Mouse (Mus musculus) forebrain, postnatal 0 days (tissue): Measurements from ENCODE around the gene Abcb11. TPM values are rescaled to one million over a fixed set of nuclear protein-coding genes. Genes with fewer than 3 reads are reported as not detected.

ENCODE experiments used
- ATAC-seq: fragments of 200-750 bp; cut with Nextera tagmentation; 2 replicates; pipeline ENCODE4 v1.8.0; 2017; ENCODE audit warnings: mild to moderate bottlenecking, moderate library complexity
- DNase-seq: peaks from one replicate; pipeline ENCODE4 v3.0.0-alpha.2; 2015
- H3K27ac ChIP-seq: fragments of 300-500 bp; sonication (generic); 2 replicates; pipeline ENCODE4 v1.5.1; 2014; ENCODE audit warnings: low read depth, mild to moderate bottlenecking, antibody characterized with exemption, low read length, moderate library complexity, mixed read lengths
- H3K27me3 ChIP-seq: fragments of 300-500 bp; sonication (generic); 2 replicates; pipeline ENCODE4 v1.6.1; 2014; ENCODE audit warnings: mild to moderate bottlenecking, low read length, mixed read lengths; ENCODE audit not compliant: insufficient read depth
- H3K36me3 ChIP-seq: fragments of 300-500 bp; sonication (generic); 2 replicates; pipeline ENCODE4 v1.6.1; 2014; ENCODE audit warnings: mild to moderate bottlenecking, moderate library complexity; ENCODE audit not compliant: insufficient read depth
- H3K4me1 ChIP-seq: fragments of 300-500 bp; sonication (generic); 2 replicates; pipeline ENCODE4 v1.6.1; 2014; ENCODE audit warnings: antibody characterized with exemption; ENCODE audit not compliant: insufficient read depth
- H3K4me2 ChIP-seq: fragments of 300-500 bp; sonication (generic); 2 replicates; pipeline ENCODE4 v1.6.1; 2014; ENCODE audit warnings: low read depth, mild to moderate bottlenecking, moderate library complexity
- H3K4me3 ChIP-seq: fragments of 300-500 bp; sonication (generic); 2 replicates; pipeline ENCODE4 v1.5.1; 2014; ENCODE audit warnings: low read depth, low read length, mixed read lengths
- H3K9ac ChIP-seq: fragments of 300-500 bp; sonication (generic); 2 replicates; pipeline ENCODE4 v1.6.1; 2014; ENCODE audit warnings: mild to moderate bottlenecking
- H3K9me3 ChIP-seq: fragments of 300-500 bp; sonication (generic); 2 replicates; pipeline ENCODE4 v1.6.1; 2016; ENCODE audit warnings: low read length
- CTCF ChIP-seq: sonication (generic); IDR thresholded peaks from 2 replicates; pipeline ENCODE4 v1.5.1; 2016; ENCODE audit warnings: antibody characterized with exemption, control low read depth, low read depth
- WGBS: fragments of 180-500 bp; shearing (Covaris S2); extraction: QIAGEN DNeasy Blood & Tissue Kit; methylation state at CpG from one replicate; pipeline ENCODE4 v1.1.7; 2014; 5-methylcytosine and 5-hydroxymethylcytosine counted together
- polyA plus RNA-seq: library from polyadenylated mRNA; unstranded; fragments of >200 nt; fragmentation: Nextera tagmentation; extraction: Ambion mirVana; gene quantifications from 2 replicates; pipeline ENCODE4 v1.2.1, GENCODE M21; 2015
- total RNA-seq: library from RNA; depleted of rRNA; stranded (reverse); fragments of >200 nt; gene quantifications from 2 replicates; pipeline ENCODE4 v1.2.3, GENCODE M21; 2014

Abcb11 gene
- total and polyA plus RNA-seq, 2 experiments from 2014 or later, result 0.05 to 0.10 TPM

DNA sequence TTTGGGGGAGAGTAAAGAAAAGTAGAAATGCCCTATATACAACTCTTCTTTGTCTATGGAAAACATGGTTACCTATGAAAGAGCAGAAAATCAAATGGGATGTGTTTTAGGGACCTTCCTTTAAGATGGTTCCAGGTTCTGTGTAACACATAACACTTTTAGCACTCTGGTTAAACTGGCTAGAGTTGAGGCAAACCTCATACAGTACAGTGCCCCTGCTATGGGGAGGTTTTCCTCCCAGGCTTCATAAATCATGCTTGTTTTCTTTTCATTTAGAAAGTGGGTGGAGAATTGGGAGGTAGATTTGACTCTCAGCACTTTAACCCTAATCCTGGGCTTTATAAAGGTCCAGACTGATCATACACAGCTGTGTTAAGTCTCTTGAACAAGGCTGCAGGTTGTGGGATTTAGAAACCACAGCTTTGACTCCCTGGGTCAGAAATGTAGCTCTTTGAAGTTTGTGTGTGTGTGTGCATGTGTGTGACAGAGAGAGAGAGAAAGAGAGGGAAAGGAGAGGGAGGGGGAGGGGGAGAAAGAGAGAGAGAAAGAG is 78.3 kb downstream of the Abcb11 start:
- ATAC-seq (no peak), DNase-seq (no peak)
- H3K4me2 ChIP-seq, result no peak overlapping the region
- no peak overlapping the region for H3K9ac ChIP-seq
- no peak overlapping the region for H3K4me3 ChIP-seq
- no peaks in the 10 kb centered on the region for H3K36me3 ChIP-seq
- no peaks in the 10 kb centered on the region for H3K4me1 ChIP-seq
- no peaks in the 10 kb centered on the region for H3K27me3 ChIP-seq
- no peak overlapping the region for H3K27ac ChIP-seq
- TF ChIP-seq CTCF, result no peak
- H3K9me3 ChIP-seq, result no peaks in the 10 kb centered on the region

DNA sequence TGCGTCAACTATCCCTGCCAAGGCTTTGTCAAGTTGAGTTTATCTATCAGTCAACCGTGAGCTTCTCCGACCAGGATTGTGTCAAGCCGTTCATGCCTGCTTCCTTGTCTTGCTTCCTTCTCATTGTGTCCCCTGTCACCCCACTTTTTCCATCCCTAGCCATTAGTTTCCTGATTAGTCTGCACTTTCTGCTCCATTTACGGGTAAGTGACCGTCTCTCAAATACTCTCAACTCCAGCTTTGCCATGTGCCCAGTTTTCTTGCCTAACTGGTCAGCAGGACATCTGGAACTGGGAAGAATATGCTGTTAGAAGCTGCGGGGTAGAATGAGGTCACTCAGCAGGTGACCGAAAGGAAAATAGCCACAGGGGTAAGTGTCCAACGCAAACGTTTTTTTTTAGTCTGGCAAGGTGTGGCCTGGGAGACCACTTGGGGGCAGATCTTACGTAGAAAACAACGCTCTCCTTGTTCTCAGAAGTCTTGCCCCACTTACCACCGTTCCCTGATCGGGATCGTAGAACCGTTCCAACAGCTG is 94.1 kb downstream of the Abcb11 start:
- Histone ChIP-seq H3K4me2 (no peak overlapping the region), H3K9me3 (no peaks in the 10 kb centered on the region), H3K27ac (no peak overlapping the region), H3K27me3 (no peaks in the 10 kb centered on the region), H3K4me3 (no peak overlapping the region), H3K4me1 (peaks cover 9% of the 10 kb centered on the region; the same call in 1 of the 2 replicates), H3K9ac (no peak overlapping the region), H3K36me3 (no peaks in the 10 kb centered on the region)
- WGBS, result 48% methylated on average over 16 of the region's 16 CpGs
- no peak for ATAC-seq
- no peak for TF ChIP-seq CTCF
- no peak for DNase-seq

DNA sequence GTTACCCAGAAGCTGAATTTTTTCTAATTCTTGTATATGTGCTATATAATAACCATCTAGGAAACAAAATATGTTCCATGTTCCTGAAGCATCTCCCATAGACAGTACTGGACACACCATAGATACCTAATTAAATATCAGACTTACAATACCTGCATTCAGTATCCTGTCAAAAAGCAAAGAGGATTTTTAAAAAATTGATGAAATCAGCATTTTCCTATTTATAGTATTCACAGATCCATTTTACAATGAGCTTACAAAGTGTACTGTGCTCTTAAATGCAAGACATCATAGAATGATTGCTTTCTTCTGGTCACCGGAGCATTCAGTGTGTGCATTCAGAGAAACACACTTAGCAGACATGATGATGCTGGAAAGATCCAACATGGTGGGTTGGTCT is 95.3 kb downstream of the Abcb11 start:
- no peaks in the 10 kb centered on the region for H3K36me3 ChIP-seq
- no peak overlapping the region for H3K9ac ChIP-seq
- no peaks in the 10 kb centered on the region for H3K27me3 ChIP-seq
- no peak overlapping the region for H3K27ac ChIP-seq
- no peaks in the 10 kb centered on the region for H3K9me3 ChIP-seq
- no peak overlapping the region for H3K4me2 ChIP-seq
- DNase-seq (no peak), ATAC-seq (no peak)
- no peak overlapping the region for H3K4me3 ChIP-seq
- no peak for TF ChIP-seq CTCF
- 91% methylated on average over 1 of the region's 1 CpGs for WGBS
- peaks cover 9% of the 10 kb centered on the region; the same call in 1 of the 2 replicates for H3K4me1 ChIP-seq

DNA sequence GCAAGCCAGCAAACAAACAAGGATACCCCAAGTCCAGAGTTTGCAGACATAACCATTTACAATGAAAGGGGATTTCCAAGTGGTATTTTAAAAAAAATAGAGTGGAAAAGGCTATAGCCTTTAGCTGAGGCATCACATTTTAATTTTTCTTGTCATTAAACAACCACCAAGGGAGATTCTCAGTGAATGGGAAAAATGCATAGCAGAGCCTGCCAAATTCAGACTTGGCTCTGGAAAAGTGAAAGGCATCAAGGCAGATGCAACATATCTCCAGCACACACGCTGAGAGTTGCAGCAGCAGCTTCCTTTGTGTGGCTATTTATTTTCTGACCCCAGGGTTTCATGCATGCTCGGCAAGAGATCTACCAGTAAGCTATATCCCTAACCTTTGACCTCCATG is 97.5 kb downstream of the Abcb11 start:
- Histone ChIP-seq H3K36me3 (no peaks in the 10 kb centered on the region), H3K4me1 (peaks cover 9% of the 10 kb centered on the region; the same call in 1 of the 2 replicates), H3K27me3 (no peaks in the 10 kb centered on the region), H3K9me3 (no peaks in the 10 kb centered on the region), H3K4me3 (no peak overlapping the region), H3K4me2 (no peak overlapping the region), H3K9ac (no peak overlapping the region), H3K27ac (no peak overlapping the region)
- no peak for TF ChIP-seq CTCF
- ATAC-seq (no peak), DNase-seq (peak; percentile 63)
- WGBS, result 8% methylated on average over 2 of the region's 2 CpGs

DNA sequence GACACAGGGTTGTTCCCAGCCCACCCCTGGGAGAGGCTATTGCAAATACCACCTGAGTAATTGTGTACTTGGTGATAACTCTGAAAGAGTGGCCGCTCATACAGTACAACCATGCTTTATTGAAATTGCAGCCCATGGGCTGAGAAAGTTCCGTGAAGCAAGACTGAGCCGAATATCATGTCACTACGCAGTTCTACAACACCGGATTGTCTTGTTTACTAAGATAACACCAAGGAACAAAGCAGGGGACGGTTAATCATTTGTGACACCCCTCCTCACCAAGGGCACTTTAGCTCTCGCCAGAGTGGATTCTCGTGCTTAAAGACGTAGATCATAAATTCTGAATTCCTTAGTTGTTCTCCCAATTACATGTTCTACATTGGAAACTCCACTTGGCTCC is 103.1 kb downstream of the Abcb11 start:
- Histone ChIP-seq H3K27ac (no peak overlapping the region), H3K27me3 (no peaks in the 10 kb centered on the region), H3K4me3 (no peak overlapping the region), H3K36me3 (no peaks in the 10 kb centered on the region), H3K4me1 (no peaks in the 10 kb centered on the region), H3K9me3 (no peaks in the 10 kb centered on the region), H3K4me2 (no peak overlapping the region), H3K9ac (no peak overlapping the region)
- TF ChIP-seq CTCF, result no peak
- no peak for ATAC-seq
- WGBS, result 95% methylated on average over 9 of the region's 9 CpGs
- DNase-seq, result no peak

DNA sequence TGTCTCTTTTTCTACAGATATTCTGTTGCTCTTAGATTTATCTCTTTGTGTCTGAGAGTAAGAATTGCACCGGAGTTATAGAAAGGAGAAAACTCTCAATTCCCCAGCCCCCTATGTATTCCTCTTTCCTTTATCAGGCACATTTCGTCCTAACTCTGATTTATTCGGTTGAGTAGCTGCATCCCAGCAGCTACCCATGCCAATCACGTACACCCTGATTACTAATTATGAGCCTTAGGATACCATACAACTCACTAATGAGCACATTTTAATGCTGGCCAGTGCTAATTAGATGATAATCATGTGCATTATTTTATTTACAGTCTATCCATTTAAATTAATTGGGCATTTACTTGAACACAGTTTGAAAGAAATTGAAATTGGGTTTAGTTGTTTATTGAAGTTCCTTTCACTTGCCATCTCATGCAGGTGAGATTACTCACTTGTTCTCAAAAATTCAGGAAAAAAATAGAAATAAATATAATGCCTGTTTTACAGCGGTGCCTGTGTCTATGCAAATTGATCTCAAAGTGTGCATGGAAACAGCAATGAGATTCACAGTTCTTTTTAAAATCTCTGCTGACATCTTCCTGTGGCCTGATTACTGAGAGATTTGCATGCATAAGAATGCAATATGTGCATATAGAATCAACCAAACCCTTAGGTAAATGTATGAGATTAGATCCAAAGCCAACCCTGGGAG is 107.3 kb downstream of the Abcb11 start:
- no peaks in the 10 kb centered on the region for H3K27me3 ChIP-seq
- no peak for TF ChIP-seq CTCF
- H3K4me1 ChIP-seq, result no peaks in the 10 kb centered on the region
- DNase-seq (no peak), ATAC-seq (peak; percentile 51; the same call in 1 of the 2 replicates)
- no peak overlapping the region for H3K9ac ChIP-seq
- WGBS, result 15% methylated on average over 5 of the region's 5 CpGs
- no peak overlapping the region for H3K4me3 ChIP-seq
- H3K36me3 ChIP-seq, result no peaks in the 10 kb centered on the region
- no peaks in the 10 kb centered on the region for H3K9me3 ChIP-seq
- no peak overlapping the region for H3K27ac ChIP-seq
- no peak overlapping the region for H3K4me2 ChIP-seq

DNA sequence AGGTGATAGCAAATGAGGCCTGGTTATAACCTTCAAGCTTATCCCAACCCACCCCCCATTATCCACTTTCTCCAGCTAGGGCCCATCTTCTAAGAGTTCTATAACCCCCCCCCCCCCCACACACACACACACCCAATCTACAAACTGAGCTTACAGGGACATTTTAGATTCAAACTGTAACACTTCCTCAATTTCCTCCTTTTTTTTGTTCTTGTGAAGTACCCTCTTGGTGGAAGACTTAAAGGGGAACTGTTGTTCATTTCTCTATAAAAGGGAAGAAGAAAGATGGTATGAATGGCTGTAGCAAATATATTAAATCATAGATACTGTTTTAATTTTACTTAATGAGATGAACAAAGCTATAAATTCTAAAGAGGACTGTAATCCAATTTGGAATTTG is 110.3 kb downstream of the Abcb11 start:
- no peak overlapping the region for H3K4me2 ChIP-seq
- H3K27me3 ChIP-seq, result no peaks in the 10 kb centered on the region
- no peaks in the 10 kb centered on the region for H3K36me3 ChIP-seq
- ATAC-seq, result no peak
- H3K9ac ChIP-seq, result no peak overlapping the region
- TF ChIP-seq CTCF, result no peak
- H3K4me1 ChIP-seq, result no peaks in the 10 kb centered on the region
- DNase-seq, result no peak
- H3K27ac ChIP-seq, result no peak overlapping the region
- H3K9me3 ChIP-seq, result no peaks in the 10 kb centered on the region
- H3K4me3 ChIP-seq, result no peak overlapping the region
